Mouse (Mus musculus) central nervous system, embryonic 18 days (tissue): ENCODE data around the gene Col1a2. TPM values are rescaled to one million over a fixed set of nuclear protein-coding genes. Genes with fewer than 3 reads are reported as not detected.

Experiments
- polyA plus RNA-seq: library from polyadenylated mRNA; depleted of rRNA; stranded (reverse); fragments of >200 nt; gene quantifications from 2 replicates; pipeline ENCODE4 v1.2.3, GENCODE M21; 2012; rRNA removed

Gene Col1a2
- polyA plus RNA-seq: 39.6 and 164 TPM in 2 replicates

GRCm38 (mm10) chr6:4504603-4505131 is at the start of gene Col1a2:
TSS of gene Col1a2 (plus strand) at chr6:4504814.

Other genes with a start within 250 kb of the Col1a2 start
- gene Casd1, start 96.0 kb downstream of the Col1a2 start, polyA plus RNA-seq: 46.9 and 52.2 TPM in 2 replicates
- 43.9 and 45.1 TPM in 2 replicates for gene Sgce, start 242.4 kb downstream of the Col1a2 start, polyA plus RNA-seq
- 38.5 and 44.0 TPM in 2 replicates for gene Peg10, start 242.5 kb downstream of the Col1a2 start, polyA plus RNA-seq